Mouse (Mus musculus) thymus, adult 2 months (tissue): Measurements from ENCODE around the gene Zfp273.

Source experiments
- CTCF ChIP-seq: fragments of 200-500 bp; IDR thresholded peaks from 2 replicates; pipeline ENCODE4 v1.5.1; 2012; ENCODE audit warnings: mild to moderate bottlenecking, control low read depth, low read length, moderate library complexity, borderline replicate concordance; ENCODE audit not compliant: control insufficient read depth, poor library complexity, insufficient read depth; ENCODE audit errors: extremely low read depth
- POLR2A ChIP-seq: fragments of 200-500 bp; IDR thresholded peaks from 2 replicates; pipeline ENCODE4 v1.6.1; 2012; ENCODE audit warnings: mild to moderate bottlenecking, low read length, control low read depth, moderate library complexity; ENCODE audit not compliant: control insufficient read depth, poor library complexity, insufficient read depth; ENCODE audit errors: extremely low read depth

GRCm38 (mm10) chr13:67798618-67799017, 14.9 kb upstream of the Zfp273 start:
- TF ChIP-seq POLR2A (no peak), CTCF (no peak)
